Mouse (Mus musculus) erythroid progenitor cell, adult 5-6 weeks (primary cell): ENCODE measurements around the gene Gpx4. TPM values are rescaled to one million over a fixed set of nuclear protein-coding genes. Genes with fewer than 3 reads are reported as not detected.
"Not testable (repeated sequence)": the region's sequence is repeated elsewhere in the genome, so short reads cannot be mapped to it uniquely, and the experiment has no call there.

Experiments used
- ATAC-seq: replicated peaks from 2 replicates; pipeline ENCODE4 v1.8.0; 2016; ENCODE audit warnings: moderate number of reproducible peaks, mild to moderate bottlenecking, moderate TSS enrichment, inconsistent platforms; ENCODE audit not compliant: poor library complexity, low FRiP score, severe bottlenecking
- total RNA-seq, 2 experiments: library from RNA; stranded (forward) in 1 of 2; stranded (reverse) in 1 of 2; fragments of 150-400 nt in 1 of 2; fragments of 186-747, 209-891 nt in 1 of 2; gene quantifications; 2 replicates each; pipeline versions ENCODE4 v1.2.3 to v1.2.4; 2015 to 2017; ENCODE audit warnings: low replicate concordance in 2 of 2

The Gpx4 gene
- total RNA-seq, 2 experiments from 2014 or later = 371 to 372 TPM

- no peak for ATAC-seq
Measured at GRCm38 (mm10) chr10:80022164-80022563, 24.8 kb upstream of the Gpx4 start.

GRCm38 (mm10) chr10:80022806-80023205 lies 24.2 kb upstream of the Gpx4 start:
- no peak for ATAC-seq

GRCm38 (mm10) chr10:80023758-80024157 lies 23.2 kb upstream of the Gpx4 start:
- ATAC-seq = no peak

- ATAC-seq = no peak
Measured at GRCm38 (mm10) chr10:80024229-80025043, 22.5 kb upstream of the Gpx4 start.

- ATAC-seq = no peak
Measured at GRCm38 (mm10) chr10:80025044-80025347, 22.0 kb upstream of the Gpx4 start.

GRCm38 (mm10) chr10:80025463-80025862 lies 21.5 kb upstream of the Gpx4 start:
- no peak for ATAC-seq

- peak; percentile 36; the same call in 1 of the 2 replicates for ATAC-seq
Measured at GRCm38 (mm10) chr10:80025889-80026288, 21.1 kb upstream of the Gpx4 start.

- no peak for ATAC-seq
Measured at GRCm38 (mm10) chr10:80027681-80028520, 19.1 kb upstream of the Gpx4 start.

GRCm38 (mm10) chr10:80028521-80028846 lies 18.5 kb upstream of the Gpx4 start:
- no peak for ATAC-seq

- ATAC-seq = no peak
Measured at GRCm38 (mm10) chr10:80030191-80030590, 16.8 kb upstream of the Gpx4 start.

GRCm38 (mm10) chr10:80030736-80031135 lies 16.2 kb upstream of the Gpx4 start:
- no peak for ATAC-seq

- no peak for ATAC-seq
Measured at GRCm38 (mm10) chr10:80032799-80033480, 14.0 kb upstream of the Gpx4 start.

- ATAC-seq = peak; percentile 49
Measured at GRCm38 (mm10) chr10:80033511-80034391, 13.2 kb upstream of the Gpx4 start.

- ATAC-seq = no peak
Measured at GRCm38 (mm10) chr10:80035148-80035547, 11.8 kb upstream of the Gpx4 start.

GRCm38 (mm10) chr10:80035686-80036085 lies 11.3 kb upstream of the Gpx4 start:
- ATAC-seq = no peak

GRCm38 (mm10) chr10:80036832-80037231 lies 10.1 kb upstream of the Gpx4 start:
- no peak for ATAC-seq

GRCm38 (mm10) chr10:80039559-80039979 lies 7.4 kb upstream of the Gpx4 start, which contains the start of gene Polr2e:
Gene Polr2e, minus strand, starts transcription at chr10:80039795.
- peak; percentile 94 for ATAC-seq

- ATAC-seq = not testable (repeated sequence)
Measured at GRCm38 (mm10) chr10:80041409-80042060, 5.4 kb upstream of the Gpx4 start.

GRCm38 (mm10) chr10:80044087-80044486 lies 2.9 kb upstream of the Gpx4 start:
- no peak for ATAC-seq
